Mouse (Mus musculus) small intestine, adult 2 months (tissue): ENCODE data around the gene Rfx6. TPM values are rescaled to one million over a fixed set of nuclear protein-coding genes. Genes with fewer than 3 reads are reported as not detected.

Experiments used
- H3K27ac ChIP-seq: fragments of 200-500 bp; 2 replicates; pipeline ENCODE4 v1.5.1; 2012; ENCODE audit warnings: low read depth, low read length, control low read depth, inconsistent platforms; ENCODE audit not compliant: insufficient read depth
- H3K27me3 ChIP-seq: fragments of 200-500 bp; 2 replicates; pipeline ENCODE4 v1.6.1; 2012; ENCODE audit warnings: mild to moderate bottlenecking, moderate library complexity, low read length, inconsistent platforms; ENCODE audit not compliant: control insufficient read depth, insufficient read depth
- H3K36me3 ChIP-seq: fragments of 200-500 bp; 2 replicates; pipeline ENCODE4 v1.6.1; 2012; ENCODE audit warnings: mild to moderate bottlenecking, low read length, control low read depth, inconsistent platforms; ENCODE audit not compliant: control insufficient read depth, insufficient read depth
- H3K4me1 ChIP-seq: fragments of 200-500 bp; 2 replicates; pipeline ENCODE4 v1.6.1; 2012; ENCODE audit warnings: low read length, inconsistent platforms, mixed read lengths; ENCODE audit not compliant: control insufficient read depth, insufficient read depth, insufficient read length
- H3K4me3 ChIP-seq: fragments of 200-500 bp; 2 replicates; pipeline ENCODE4 v1.5.1; 2012; ENCODE audit warnings: low read depth, mild to moderate bottlenecking, control low read depth, inconsistent platforms, low read length, moderate library complexity
- CTCF ChIP-seq: fragments of 200-500 bp; IDR thresholded peaks from 2 replicates; pipeline ENCODE4 v1.5.1; 2012; ENCODE audit warnings: low read depth, mild to moderate bottlenecking, control low read depth, inconsistent platforms, low read length, moderate library complexity, mixed read lengths; ENCODE audit not compliant: insufficient replicate concordance, insufficient read length; ENCODE audit errors: extremely low read depth
- POLR2A ChIP-seq: fragments of 200-500 bp; IDR thresholded peaks from 2 replicates; pipeline ENCODE4 v1.6.1; 2012; ENCODE audit warnings: low read depth, mild to moderate bottlenecking, control low read depth, inconsistent platforms, low read length, moderate library complexity
- WGBS: fragments of 180-500 bp; shearing (Covaris S2); methylation state at CpG from one replicate; pipeline ENCODE4 v1.1.7; 2018; 5-methylcytosine and 5-hydroxymethylcytosine counted together
- polyA plus RNA-seq: library from polyadenylated mRNA; depleted of rRNA; stranded (reverse); fragments of >200 nt; gene quantifications from 2 replicates; pipeline ENCODE4 v1.2.3, GENCODE M21; 2012; rRNA removed

Gene Rfx6
- polyA plus RNA-seq, 1 experiment, result 0.95 TPM

GRCm38 (mm10) chr10:51779648-51780047 is 102.1 kb downstream of the Rfx6 start:
- H3K36me3 ChIP-seq, result no peaks in the 10 kb centered on the region
- H3K4me3 ChIP-seq, result no peak overlapping the region
- H3K27me3 ChIP-seq, result no peaks in the 10 kb centered on the region
- TF ChIP-seq POLR2A, result no peak
- no peak for TF ChIP-seq CTCF
- WGBS, result 34% methylated on average over 2 of the region's 2 CpGs
- no peaks in the 10 kb centered on the region for H3K4me1 ChIP-seq
- H3K27ac ChIP-seq, result no peak overlapping the region

Other genes with a start within 250 kb of the Rfx6 start
- 1.2 and 1.6 TPM in 2 replicates for gene Gm49339, start 197.1 kb upstream of the Rfx6 start, polyA plus RNA-seq
- 0.57 and 1.1 TPM in 2 replicates for gene Lilr4b, start 197.1 kb upstream of the Rfx6 start, polyA plus RNA-seq
- 0.55 and 0.77 TPM in 2 replicates for gene Lilrb4a, start 186.8 kb upstream of the Rfx6 start, polyA plus RNA-seq
- 1.1 TPM in 1 of 2 replicates, not detected in the other for gene Fam162b, start 87.2 kb upstream of the Rfx6 start, polyA plus RNA-seq
- not detected in 2 replicates for gene Gprc6a, start 46.3 kb upstream of the Rfx6 start, polyA plus RNA-seq